Mouse (Mus musculus) effector memory CD4-positive, alpha-beta T cell, adult 7 months (primary cell): ENCODE data around the gene Daw1. TPM values are rescaled to one million over a fixed set of nuclear protein-coding genes. Genes with fewer than 3 reads are reported as not detected.

Experiments used
- polyA plus RNA-seq: library from polyadenylated mRNA; unstranded; fragments of 100-300 nt; shearing (Covaris generic); gene quantifications from one replicate; pipeline ENCODE4 v1.2.1, GENCODE M21; 2017

The Daw1 gene
- polyA plus RNA-seq = not detected

DNA sequence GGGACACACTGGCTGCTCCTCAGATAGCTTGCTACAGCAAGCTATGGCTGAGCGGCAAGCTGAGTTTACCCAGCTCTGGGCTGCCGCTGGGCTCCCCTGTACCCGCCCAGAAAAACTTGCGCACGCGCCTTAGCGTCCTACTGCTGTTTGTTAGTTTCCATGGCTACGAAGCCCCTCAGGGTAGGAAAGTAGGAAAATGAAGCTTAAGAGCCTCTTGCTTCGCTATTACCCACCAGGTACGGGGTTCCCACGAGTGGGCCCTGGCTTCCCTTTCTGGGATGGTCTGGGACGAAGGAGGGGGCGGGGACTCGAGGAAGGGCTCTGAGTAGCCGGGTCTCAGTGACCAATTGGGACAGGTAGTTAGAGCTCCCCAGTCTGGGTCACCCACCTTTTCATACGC, at the start of gene Daw1:
Gene Daw1 (plus strand): TSS at position 150 of the 400 bp plus-strand sequence.

DNA sequence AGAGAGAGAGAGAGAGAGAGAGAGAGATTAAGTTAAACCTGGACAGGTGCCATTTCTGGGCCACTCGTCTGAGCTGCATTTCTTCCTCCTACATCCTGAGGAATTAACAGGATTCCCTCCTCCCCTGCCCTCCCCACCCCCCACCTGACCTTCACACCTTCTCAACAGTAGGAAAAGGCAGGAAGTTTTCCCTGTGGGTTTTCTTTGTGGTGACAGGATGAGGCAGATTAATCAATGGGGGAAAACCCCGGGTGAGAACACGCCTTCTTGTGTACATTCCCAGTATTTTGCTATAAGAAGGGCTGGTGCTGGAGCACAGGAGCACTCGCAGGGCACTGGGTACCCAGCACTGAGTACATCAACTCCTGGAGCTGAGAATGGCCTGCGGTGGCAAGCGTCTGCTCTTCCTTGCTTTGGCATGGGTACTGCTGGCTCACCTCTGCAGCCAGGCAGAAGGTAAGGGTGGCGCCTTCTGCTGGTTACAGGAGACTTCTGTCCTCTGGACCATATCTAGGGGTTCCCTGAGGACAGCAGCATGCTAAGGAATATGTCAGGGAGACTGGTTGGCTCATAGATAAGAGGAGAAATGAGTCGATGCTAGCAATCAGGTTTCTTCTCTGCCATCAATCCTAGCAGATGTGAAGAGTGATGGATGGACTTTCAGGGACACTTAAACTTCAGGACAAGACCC, 43.0 kb upstream of the Daw1 start, which contains the start of gene Ccl20:
Gene Ccl20 (plus strand): TSS at position 320 of the 691 bp plus-strand sequence.

Other genes starting within 250 kb of the Daw1 start
- gene A030005L19Rik, start 246.4 kb upstream of the Daw1 start, polyA plus RNA-seq = not detected
- not detected for gene A030014E15Rik, start 234.8 kb upstream of the Daw1 start, polyA plus RNA-seq
- not detected for gene Gm6217, start 228.4 kb upstream of the Daw1 start, polyA plus RNA-seq
- not detected for gene A030003K21Rik, start 216.4 kb upstream of the Daw1 start, polyA plus RNA-seq
- gene Gm7544, start 203.7 kb upstream of the Daw1 start, polyA plus RNA-seq = not detected
- gene Gm47955, start 199.5 kb upstream of the Daw1 start, polyA plus RNA-seq = not detected
- gene Gm47959, start 159.2 kb upstream of the Daw1 start, polyA plus RNA-seq = not detected
- 0.20 TPM for gene Slc19a3, start 121.3 kb upstream of the Daw1 start, polyA plus RNA-seq
- gene Krtap28-10, start 117.3 kb upstream of the Daw1 start, polyA plus RNA-seq = not detected
- not detected for gene Gm47969, start 114.8 kb upstream of the Daw1 start, polyA plus RNA-seq
- 0.71 TPM for gene A030005K14Rik, start 100.4 kb upstream of the Daw1 start, polyA plus RNA-seq
- not detected for gene Krtap28-13, start 98.8 kb upstream of the Daw1 start, polyA plus RNA-seq
- not detected for gene Ccl20, start 43.0 kb upstream of the Daw1 start, polyA plus RNA-seq
- gene Sphkap, start 248.4 kb downstream of the Daw1 start, polyA plus RNA-seq = 0.34 TPM